Comparison of ENCODE assay signal across 8 mouse cellular contexts in genomic region chr11:61529268-61529713, GRCm38 (mm10). TPM values are rescaled to one million over a fixed set of nuclear protein-coding genes. Genes with fewer than 3 reads are reported as not detected.
DNase-seq lines count a peak whose midpoint lies in the region; ATAC-seq and TF ChIP-seq lines count a peak whose summit lies in the region.

No protein-coding gene starts in this region.

- no peak for DNase-seq in heart, postnatal 4 days
- peak; percentile 51 for DNase-seq in ES-E14 (ENCODE audit: low read depth, low spot score)
- peak; percentile 82 to 87 for DNase-seq in cerebellum, postnatal 14 days
- peak; percentile 60 for DNase-seq in kidney, adult 9 months
- peak; percentile 12 for DNase-seq in mesoderm, embryonic 11.5 days (ENCODE audit: low read depth, low spot score)
- DNase-seq in urinary bladder, postnatal 36 days (ENCODE audit: low spot score in 2 of 2), result no peak

- H3K9ac ChIP-seq in heart, embryonic 12.5 days, result no peak overlapping the region
- H3K9ac ChIP-seq in ES-E14 (ENCODE audit: insufficient read depth, low read depth, low read length, poor library complexity, severe bottlenecking), result no peak overlapping the region

- WGBS in heart, embryonic 12.5 days, result 55% methylated on average over 4 of the region's 4 CpGs

- H3K36me3 ChIP-seq in heart, embryonic 12.5 days, result peaks cover 26% of the 10 kb centered on the region
- peaks cover 8% of the 10 kb centered on the region for H3K36me3 ChIP-seq in ES-E14 (ENCODE audit: control insufficient read depth, insufficient read depth, low read length, poor library complexity, severe bottlenecking)

- in situ Hi-C loops in ES-E14 (cut with MboI; ENCODE audit: low sequenced_read_pairs in 2 of 2, unreplicated experiment in 2 of 2), result no loop called here

- 0 out of 2 replicates have a peak, but pooled peaks have one; percentile 29 for ATAC-seq in heart, embryonic 12.5 days (ENCODE audit: insufficient number of reproducible peaks, low FRiP score)
- ATAC-seq in activated CD4-positive, CD25-positive, alpha-beta regulatory T cell, adult 4 months, result no peak

- peaks cover 24% of the 10 kb centered on the region for H3K4me1 ChIP-seq in heart, embryonic 12.5 days (replicated peaks)
- peaks cover 3 to 22% of the 10 kb centered on the region in 2 experiments; a peak in 2 of 4 replicates for H3K4me1 ChIP-seq in ES-E14 (ENCODE audit: control insufficient read depth in 2 of 2, insufficient read depth in 2 of 2, low read length in 2 of 2, poor library complexity in 1 of 2)

- no peak overlapping the region for H3K4me3 ChIP-seq in heart, embryonic 12.5 days
- H3K4me3 ChIP-seq in ES-E14 (ENCODE audit: insufficient read depth in 1 of 2, low read depth in 1 of 2, low read length in 2 of 2, poor library complexity in 1 of 2, severe bottlenecking in 1 of 2), result no peak overlapping the region

- H3K27me3 ChIP-seq in heart, embryonic 12.5 days (replicated peaks), result no peaks in the 10 kb centered on the region

- H3K9me3 ChIP-seq in heart, embryonic 12.5 days (replicated peaks), result no peaks in the 10 kb centered on the region
- H3K9me3 ChIP-seq in ES-E14 (ENCODE audit: control insufficient read depth, insufficient read depth, low read depth, low read length), result no peaks in the 10 kb centered on the region

- H3K27ac ChIP-seq in heart, embryonic 12.5 days (ENCODE audit: poor library complexity, severe bottlenecking), result peak overlapping the region; percentile 55; the same call in 1 of the 2 replicates
- peak overlapping the region; percentile 28; the same call in 1 of the 2 replicates for H3K27ac ChIP-seq in ES-E14 (ENCODE audit: insufficient read depth, low read depth, low read length, poor library complexity, severe bottlenecking)

- H3K4me2 ChIP-seq in heart, embryonic 12.5 days, result no peak overlapping the region

TF ChIP-seq in ES-E14, 5 proteins besides CTCF, POLR2A, EP300 and RAD21:
- TF ChIP-seq ZC3H11A (IDR thresholded peaks at IDR 0.05; ENCODE audit: borderline replicate concordance, low read depth, low read length), result no peak
- TF ChIP-seq ZNF384 (IDR thresholded peaks at IDR 0.05; ENCODE audit: low read depth, low read length), result no peak

RNA-seq across cellular contexts. Expression of gene B9d1, which starts 24.3 kb away (rescaled TPM):
- 9.0 and 11.0 TPM in 2 replicates for polyA plus RNA-seq in heart, embryonic 12.5 days (2016; fragmentation: Nextera tagmentation; extraction: Ambion mirVana)
- total RNA-seq in heart, postnatal 4 days (2021), result 10 to 100 TPM in 1 of 2 experiments, 1 to 10 TPM in 1; 9.8 to 12.0 TPM
- 84.7 and 108 TPM in 2 replicates for total RNA-seq in ES-E14 (2012; rRNA removed)
- polyA plus RNA-seq in activated CD4-positive, CD25-positive, alpha-beta regulatory T cell, adult 4 months (2017; shearing (Covaris generic)), result 1 to 10 TPM; 2.7 to 4.5 TPM

RNA-seq across cellular contexts. Expression of gene Mapk7, which starts 35.1 kb away (rescaled TPM):
- 33.9 and 35.3 TPM in 2 replicates for polyA plus RNA-seq in heart, embryonic 12.5 days (2016; fragmentation: Nextera tagmentation; extraction: Ambion mirVana)
- total RNA-seq in heart, postnatal 4 days (2021), result 10 to 100 TPM; 16.0 to 16.8 TPM
- 24.8 and 25.3 TPM in 2 replicates for total RNA-seq in ES-E14 (2012; rRNA removed)
- polyA plus RNA-seq in activated CD4-positive, CD25-positive, alpha-beta regulatory T cell, adult 4 months (2017; shearing (Covaris generic)), result 10 to 100 TPM in 1 of 2 experiments, 1 to 10 TPM in 1; 6.1 to 13.4 TPM

RNA-seq across cellular contexts. Expression of gene Mfap4, which starts 44.1 kb away (rescaled TPM):
- polyA plus RNA-seq in heart, embryonic 12.5 days (2016; fragmentation: Nextera tagmentation; extraction: Ambion mirVana), result 72.4 and 76.0 TPM in 2 replicates
- 10 to 100 TPM; 70.7 to 78.0 TPM for total RNA-seq in heart, postnatal 4 days (2021)
- total RNA-seq in ES-E14 (2012; rRNA removed), result 2.5 and 2.9 TPM in 2 replicates
- not detected for polyA plus RNA-seq in activated CD4-positive, CD25-positive, alpha-beta regulatory T cell, adult 4 months (2017; shearing (Covaris generic))

RNA-seq across cellular contexts. Expression of gene Epn2, which starts 50.2 kb away (rescaled TPM):
- polyA plus RNA-seq in heart, embryonic 12.5 days (2016; fragmentation: Nextera tagmentation; extraction: Ambion mirVana), result 23.1 and 25.9 TPM in 2 replicates
- total RNA-seq in heart, postnatal 4 days (2021), result 10 to 100 TPM; 33.6 to 34.7 TPM
- total RNA-seq in ES-E14 (2012; rRNA removed), result 29.0 and 33.1 TPM in 2 replicates
- polyA plus RNA-seq in activated CD4-positive, CD25-positive, alpha-beta regulatory T cell, adult 4 months (2017; shearing (Covaris generic)), result under 1 TPM; 0.33 to 0.40 TPM

Comparison
In these comparisons a context has a peak if more than half of its experiments do, and no peak if none do; other contexts are left out.
1. DNase-seq: peak in ES-E14 (single experiment), cerebellum, postnatal 14 days (2 of 2), kidney, adult 9 months (single experiment) and mesoderm, embryonic 11.5 days (single experiment); none in heart, postnatal 4 days (single experiment) and urinary bladder, postnatal 36 days (0 of 2).
2. RNA of gene Mfap4, which starts 44.1 kb away (total RNA-seq): 70.7 to 78.0 TPM in heart, postnatal 4 days; 2.5 to 2.9 TPM in ES-E14; every median in the first group is over 10 times any median in the second.